Mouse (Mus musculus) lung, postnatal 14 days (tissue): ENCODE results near the gene Suco.
A peak's percentile ranks its signal among the peaks of the same experiment; 100 is the strongest.

Experiments used
- DNase-seq: peaks from one replicate; pipeline ENCODE4 v3.0.0; 2021

Gene Suco

GRCm38 (mm10) chr1:161876553-161877447, at the start of gene Suco:
Suco (minus strand) TSS chr1:161876682.
- peak; percentile 99 for DNase-seq

GRCm38 (mm10) chr1:161925281-161925805, 48.9 kb upstream of the Suco start:
- peak; percentile 24 for DNase-seq

DNA sequence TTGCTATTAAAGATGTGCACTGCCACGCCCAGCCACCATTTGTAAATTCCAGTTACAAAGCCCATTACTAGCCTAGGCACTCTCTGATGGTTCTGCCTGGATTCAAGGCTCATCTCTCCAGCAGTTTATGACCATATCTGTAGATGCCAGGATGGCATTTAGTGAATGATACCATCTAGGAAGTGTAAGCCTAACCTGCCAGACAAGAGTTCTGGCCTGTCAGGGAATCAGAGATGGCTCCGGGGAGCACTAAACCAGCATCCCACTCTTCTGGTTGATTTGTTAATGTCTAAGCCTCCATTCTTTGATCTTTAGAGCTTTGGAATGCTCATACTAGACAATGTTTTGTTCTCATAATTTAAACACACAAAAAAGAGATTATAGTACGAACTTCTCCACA, 47.8 kb upstream of the Suco start:
- no peak for DNase-seq

DNA sequence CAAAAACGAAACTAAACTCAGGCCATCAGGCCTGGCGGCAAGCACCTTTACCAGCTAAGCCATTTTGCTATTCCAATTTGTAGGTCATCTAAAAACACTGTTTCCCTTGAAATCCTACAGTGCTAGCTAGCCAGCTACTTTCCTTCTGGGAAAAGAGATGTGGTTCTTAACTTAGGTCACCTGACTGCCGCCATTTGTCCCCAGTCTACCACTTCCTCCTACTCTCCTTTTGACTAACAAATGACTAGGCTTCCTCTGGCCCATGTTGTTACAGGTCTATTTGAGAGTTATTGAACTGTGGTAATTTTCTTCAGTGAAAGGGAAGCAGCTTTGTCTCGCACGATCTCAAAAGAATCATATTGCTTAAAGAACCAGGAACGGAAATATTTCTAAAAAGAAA, 45.4 kb upstream of the Suco start:
- no peak for DNase-seq

DNA sequence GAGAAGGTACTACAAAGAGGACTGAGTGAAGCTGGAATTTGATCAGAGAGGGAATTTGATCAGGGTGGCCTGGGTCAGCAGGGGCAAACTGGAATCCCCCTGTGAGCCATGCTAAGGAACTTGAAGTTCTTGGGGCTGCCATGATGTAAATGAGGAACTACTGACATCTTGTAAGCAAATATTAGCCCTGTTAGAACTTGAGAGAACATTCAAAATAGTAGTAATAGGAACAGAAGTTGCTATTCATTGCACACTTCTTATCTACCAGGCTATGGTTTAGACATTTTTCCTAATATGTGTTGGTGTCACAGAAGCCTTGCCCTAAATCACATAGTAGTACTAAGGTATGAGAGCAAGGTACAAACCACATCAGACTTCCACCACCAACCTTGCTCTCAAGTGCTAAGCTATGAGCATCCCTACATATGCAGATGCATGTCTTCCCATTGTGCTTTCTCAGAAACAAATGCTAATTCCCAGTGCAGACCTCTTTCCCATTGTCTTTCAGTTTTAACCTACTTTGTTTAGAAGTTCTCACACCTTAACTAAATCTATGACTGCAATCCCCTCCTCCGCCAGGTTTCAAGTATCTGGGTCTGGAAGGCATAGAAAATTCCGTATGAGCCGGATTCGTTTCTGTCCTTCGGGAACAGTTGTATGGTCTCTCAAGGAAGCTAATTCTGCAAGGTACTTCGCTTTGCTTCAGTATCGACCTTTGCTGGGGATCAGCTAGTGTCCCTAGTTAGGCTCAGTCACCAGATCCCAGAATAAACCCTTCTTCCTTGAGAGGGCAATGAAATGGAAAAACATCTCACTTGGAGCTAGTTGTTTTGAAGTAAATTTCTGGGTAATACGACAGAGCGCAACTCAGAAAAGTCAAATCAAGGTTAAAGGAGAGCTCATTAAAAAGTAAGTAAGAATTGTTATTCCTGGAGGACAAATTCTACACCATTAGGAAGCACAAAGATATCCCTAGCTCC, 44.3 kb upstream of the Suco start:
- no peak for DNase-seq

GRCm38 (mm10) chr1:161919594-161919993, 43.1 kb upstream of the Suco start:
- no peak for DNase-seq

DNA sequence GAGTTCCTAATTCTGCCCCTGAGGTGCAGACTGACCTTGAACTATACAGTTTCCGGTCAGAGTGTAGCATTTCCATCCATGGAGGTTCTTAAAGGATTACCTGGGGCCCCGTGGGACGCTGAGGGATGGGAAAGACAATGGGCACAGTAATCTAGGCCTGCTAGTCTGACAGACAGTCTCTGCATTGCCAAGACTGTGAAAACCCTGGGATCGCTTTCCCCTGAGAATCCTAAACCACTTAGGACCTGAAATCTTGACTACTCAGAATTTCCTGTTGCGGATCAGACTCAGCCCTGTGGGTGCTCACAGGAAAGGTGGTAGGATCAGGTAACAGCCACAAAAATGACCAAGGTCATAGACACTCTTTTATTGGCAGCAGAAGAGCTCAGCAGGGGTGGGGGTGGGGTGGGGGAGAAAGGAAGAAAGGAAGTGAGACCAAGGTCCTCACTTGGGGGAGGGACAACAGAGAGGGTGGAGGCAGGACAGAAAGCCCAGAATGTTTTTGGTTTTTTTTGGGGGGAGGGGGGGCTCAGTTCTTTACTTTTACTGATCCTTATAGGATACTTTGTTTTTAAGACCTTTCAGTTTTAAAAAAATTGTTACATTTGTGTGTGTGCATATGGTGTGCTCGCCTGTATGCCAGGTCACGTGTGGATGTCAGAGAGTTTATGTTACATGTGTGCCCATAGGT, 42.3 kb upstream of the Suco start:
- no peak for DNase-seq

GRCm38 (mm10) chr1:161917940-161918484, 41.5 kb upstream of the Suco start:
- no peak for DNase-seq

DNA sequence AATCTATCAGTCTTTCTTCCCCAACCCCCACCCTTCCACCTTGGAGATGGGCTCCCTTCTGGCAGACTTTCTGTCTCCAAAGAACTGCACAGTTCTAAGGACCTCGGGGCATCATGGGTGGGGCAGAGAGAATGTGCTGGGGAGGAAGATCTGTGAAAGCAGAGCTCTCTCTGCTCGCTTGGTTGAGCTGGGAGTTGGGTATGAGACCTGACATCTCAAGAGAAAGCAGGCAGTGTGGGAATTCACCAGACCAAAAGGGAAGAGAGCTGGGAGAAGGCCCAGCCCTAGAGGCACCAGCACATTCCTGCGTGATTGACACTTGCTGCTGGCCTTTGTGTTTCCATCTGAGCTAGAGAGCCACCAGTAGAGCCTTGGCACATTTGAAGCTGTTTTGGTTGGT, 39.6 kb upstream of the Suco start:
- DNase-seq: no peak

GRCm38 (mm10) chr1:161913648-161913984, 37.1 kb upstream of the Suco start:
- peak; percentile 9 for DNase-seq

DNA sequence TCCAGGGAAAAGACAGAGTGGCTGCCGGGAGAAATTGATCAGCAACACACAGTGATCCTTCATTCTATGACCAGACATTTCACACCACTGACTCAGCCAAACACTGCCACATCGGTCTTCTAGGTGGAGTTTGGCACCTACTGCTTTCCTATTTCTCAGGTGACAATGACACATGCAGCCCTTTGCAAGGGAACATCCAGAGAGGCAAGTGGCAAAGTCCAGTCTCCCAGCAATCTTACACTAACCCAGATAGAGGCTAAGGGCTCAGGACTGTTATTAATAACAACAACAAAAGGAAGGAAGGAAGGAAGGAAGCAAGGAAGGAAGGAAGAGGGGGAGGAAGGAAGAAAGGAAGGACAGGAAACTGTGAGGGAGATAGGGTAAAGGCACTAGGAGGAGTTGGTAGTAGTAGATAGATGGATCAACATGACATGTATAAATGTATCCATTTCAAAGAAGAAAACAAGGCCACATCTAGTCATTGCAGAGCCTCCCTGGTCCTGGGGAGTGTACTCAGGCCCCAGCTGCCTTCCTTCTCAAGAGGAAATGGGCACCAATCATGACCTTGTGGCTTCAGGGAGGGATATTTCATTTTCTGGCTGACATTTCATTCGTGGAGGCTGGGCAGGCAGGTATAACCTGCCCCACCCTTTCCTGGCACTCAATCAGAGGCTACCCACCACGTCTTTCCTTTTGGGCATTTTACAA, 36.6 kb upstream of the Suco start:
- DNase-seq: no peak

DNA sequence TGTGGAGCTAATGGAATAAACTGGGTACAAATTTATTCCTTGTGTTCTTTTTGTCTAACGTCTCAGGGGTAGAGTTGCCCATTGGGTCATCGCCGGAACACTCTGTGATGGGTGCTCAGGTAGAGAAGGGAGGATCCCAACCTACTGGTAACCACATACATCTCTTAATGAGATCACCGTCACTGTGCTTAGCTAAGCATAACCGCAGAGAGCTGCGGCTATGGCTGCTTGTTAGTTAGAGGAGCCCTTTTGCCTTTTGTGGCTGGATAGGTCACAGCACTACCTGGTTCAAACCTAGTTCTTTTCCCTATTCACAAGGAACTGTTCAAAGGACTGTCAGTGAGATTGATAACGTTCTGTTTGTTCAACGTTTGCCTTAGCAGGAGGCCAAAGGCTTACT, 32.6 kb upstream of the Suco start:
- DNase-seq: no peak

DNA sequence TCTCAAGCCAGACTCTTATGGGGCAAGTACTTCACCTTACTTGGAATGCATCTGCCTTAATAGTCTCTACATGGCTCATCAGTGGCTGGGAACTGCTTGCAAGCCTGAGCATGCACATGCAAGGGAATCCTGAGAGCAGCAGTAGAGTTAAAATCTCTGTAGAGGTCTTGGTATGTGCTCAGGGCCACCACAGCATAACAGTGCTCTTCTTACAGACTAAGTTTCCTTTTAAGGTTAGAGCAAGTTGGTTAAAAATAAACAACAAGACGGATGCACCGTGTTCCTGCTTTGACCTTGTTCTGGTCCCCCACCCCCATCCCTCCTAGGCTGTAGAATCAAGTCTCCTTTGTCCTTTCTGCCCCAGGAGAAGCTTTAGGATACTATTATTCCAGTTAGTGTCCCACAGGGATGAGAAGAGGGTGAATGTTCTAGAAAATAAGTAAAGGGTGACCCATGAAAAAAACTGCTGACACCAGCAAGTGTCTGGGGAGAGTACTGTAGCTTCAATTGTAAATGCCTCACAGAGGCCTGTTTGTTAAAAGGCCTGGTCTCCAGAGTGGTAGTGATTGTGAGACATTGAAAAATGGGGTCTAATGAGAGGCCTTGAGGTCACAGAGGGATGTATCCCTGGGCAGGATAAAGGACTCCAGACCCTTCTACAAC, 31.4 kb upstream of the Suco start:
- DNase-seq: no peak

DNA sequence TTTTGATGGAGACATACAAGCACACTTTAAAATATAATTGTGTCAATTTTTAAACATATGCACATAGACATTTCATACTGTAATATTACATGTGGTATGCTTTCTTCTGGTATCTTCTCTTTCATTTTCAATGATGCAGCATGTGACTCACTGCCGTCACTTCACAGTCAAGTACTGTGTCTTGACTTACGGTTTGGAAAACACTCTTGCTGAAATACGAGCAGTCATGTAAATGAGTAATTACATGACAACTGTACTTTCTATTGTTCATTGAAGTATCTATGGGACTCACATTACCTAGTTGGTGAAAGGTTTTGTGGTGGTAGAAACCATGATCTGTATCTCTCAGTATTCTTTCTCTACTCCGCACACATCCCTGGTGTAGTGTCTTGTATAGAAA, 30.6 kb upstream of the Suco start:
- DNase-seq: no peak

- DNase-seq: no peak
These were observed 26.4 kb upstream of the Suco start for GRCm38 (mm10) chr1:161902692-161903452.

DNA sequence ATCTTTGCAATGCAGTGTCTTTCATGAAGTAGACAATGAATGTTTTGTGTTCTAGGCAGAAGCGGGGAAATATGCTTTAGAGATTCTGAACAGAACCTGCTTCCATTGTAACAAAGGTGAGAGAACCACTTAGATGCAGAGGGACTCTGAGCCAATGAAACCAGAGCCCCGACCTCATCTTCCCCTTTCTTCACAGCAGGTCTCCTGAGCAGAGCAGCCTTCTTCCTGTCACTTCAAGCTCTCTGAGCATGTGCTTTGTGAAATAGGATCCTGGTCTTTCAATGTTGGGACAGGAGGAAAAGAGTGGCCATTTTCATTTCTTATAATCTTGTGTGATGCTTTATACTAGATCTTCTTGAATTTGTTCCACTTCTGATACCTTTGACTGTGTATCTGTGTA, 23.6 kb upstream of the Suco start:
- DNase-seq: no peak

GRCm38 (mm10) chr1:161897235-161897634, 20.8 kb upstream of the Suco start:
- no peak for DNase-seq

DNA sequence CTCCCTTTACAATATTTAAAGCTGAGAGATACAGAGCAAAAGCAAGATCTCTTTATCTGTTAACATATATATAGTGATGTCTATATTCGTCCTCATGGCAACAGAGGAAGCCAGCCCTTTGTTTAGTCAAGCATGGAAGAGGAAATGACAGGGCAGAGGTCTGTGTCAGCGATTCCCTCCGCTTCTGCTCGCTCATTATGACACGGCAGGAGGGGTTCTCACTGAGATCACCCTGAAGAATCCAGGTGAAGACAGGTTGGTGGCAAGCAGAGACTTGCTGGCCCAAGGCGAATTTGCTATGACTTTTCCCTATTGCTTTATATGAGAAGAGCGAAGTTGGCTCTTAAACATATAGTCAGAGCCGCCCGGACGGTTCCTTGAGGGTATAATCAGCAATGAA, 19.6 kb upstream of the Suco start:
- DNase-seq: no peak

DNA sequence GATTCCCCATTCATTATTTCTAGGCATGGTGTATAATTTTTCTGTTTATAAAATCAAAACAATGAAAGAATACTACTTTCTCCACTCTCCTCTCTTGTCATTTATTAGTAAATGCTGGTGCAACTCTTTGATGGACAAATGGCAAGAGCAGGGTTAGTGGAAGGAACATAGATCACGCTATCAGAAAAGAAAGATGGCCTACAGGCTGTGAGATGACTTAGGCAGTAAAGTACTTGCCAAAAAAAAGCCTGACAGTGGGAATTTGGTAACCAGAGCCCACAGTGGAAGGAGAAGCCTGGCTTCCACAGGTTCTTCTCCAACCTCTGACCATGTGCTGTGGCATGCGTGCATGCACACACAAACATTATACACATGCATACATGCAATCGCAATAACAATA, 18.5 kb upstream of the Suco start:
- DNase-seq: no peak

DNA sequence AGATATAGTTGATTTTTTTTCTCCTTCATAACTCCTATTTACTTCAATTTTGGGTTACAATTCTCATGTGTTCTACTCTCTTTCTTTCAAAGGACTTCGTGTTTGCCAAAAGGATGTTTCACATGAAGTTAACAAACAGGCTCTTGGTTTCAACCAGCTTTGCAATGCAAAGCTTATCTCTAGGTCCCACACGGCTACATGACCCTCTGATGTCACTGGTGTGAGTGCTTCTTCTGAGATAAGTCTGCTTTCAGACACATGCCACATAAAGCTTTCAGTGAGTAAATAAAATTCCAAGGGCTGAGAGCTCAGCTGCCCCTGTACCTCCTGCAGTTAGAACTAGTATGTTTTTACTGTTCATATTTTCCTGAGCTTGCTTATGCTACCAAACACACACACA, 18.1 kb upstream of the Suco start:
- DNase-seq: no peak

GRCm38 (mm10) chr1:161894126-161894525, 17.6 kb upstream of the Suco start:
- no peak for DNase-seq
